Mouse (Mus musculus) gastrocnemius, postnatal 36 days (tissue): ENCODE measurements around the gene Gsdme. TPM values are rescaled to one million over a fixed set of nuclear protein-coding genes. Genes with fewer than 3 reads are reported as not detected.

Experiments
- DNase-seq, 2 experiments: peaks; one replicate each; pipeline ENCODE4 v3.0.0; 2022
- intact Hi-C: fragments of 180-260 bp; cut with DNase I; formaldehyde crosslinking; loops from one replicate; pipeline ENCODE4 v1.15.1; 2025
- total RNA-seq, 2 experiments: library from RNA; stranded (reverse); gene quantifications; 2 replicates each; pipeline ENCODE4 v1.2.3; 2021

Gene Gsdme
- total RNA-seq, 2 experiments from 2014 or later: 0.48 to 0.62 TPM

- no peak for DNase-seq
These were observed 11.0 kb downstream of the Gsdme start for GRCm38 (mm10) chr6:50252690-50253089.

GRCm38 (mm10) chr6:50247791-50248190, 15.9 kb downstream of the Gsdme start:
- intact Hi-C loops: no loop called here

More at GRCm38 (mm10) chr6:50252690-50253089, 11.0 kb downstream of the Gsdme start:
- intact Hi-C loops: no loop called here

GRCm38 (mm10) chr6:50247356-50247755, 16.3 kb downstream of the Gsdme start:
- intact Hi-C loops: no loop called here
- DNase-seq: no peak

More at GRCm38 (mm10) chr6:50247791-50248190, 15.9 kb downstream of the Gsdme start:
- DNase-seq: no peak

- DNase-seq: no peak
- intact Hi-C loops: no loop called here
These were observed 18.7 kb downstream of the Gsdme start for GRCm38 (mm10) chr6:50244967-50245366.

GRCm38 (mm10) chr6:50244126-50244525, 19.5 kb downstream of the Gsdme start:
- DNase-seq: no peak
- intact Hi-C loops: no loop called here

- intact Hi-C loops: no loop called here
- no peak for DNase-seq
These were observed 23.2 kb downstream of the Gsdme start for GRCm38 (mm10) chr6:50240437-50240836.

GRCm38 (mm10) chr6:50239902-50240301, 23.8 kb downstream of the Gsdme start:
- no peak for DNase-seq
- intact Hi-C loops: no loop called here

GRCm38 (mm10) chr6:50237963-50238362, 25.7 kb downstream of the Gsdme start:
- intact Hi-C loops: no loop called here
- DNase-seq: no peak

GRCm38 (mm10) chr6:50232984-50233383, 30.7 kb downstream of the Gsdme start:
- intact Hi-C loops: no loop called here
- DNase-seq: no peak

- no peak for DNase-seq
- intact Hi-C loops: no loop called here
These were observed 32.4 kb downstream of the Gsdme start for GRCm38 (mm10) chr6:50231288-50231687.

GRCm38 (mm10) chr6:50228180-50228579, 35.5 kb downstream of the Gsdme start:
- DNase-seq: no peak
- intact Hi-C loops: no loop called here

- no peak for DNase-seq
- intact Hi-C loops: no loop called here
These were observed 38.4 kb downstream of the Gsdme start for GRCm38 (mm10) chr6:50225232-50225631.

GRCm38 (mm10) chr6:50223606-50224005, 40.1 kb downstream of the Gsdme start:
- intact Hi-C loops: loop anchor here (5.0 kb wide), 1 partner anchor 111 kb away; the partner anchor contains the start of gene Mpp6
- no peak for DNase-seq

GRCm38 (mm10) chr6:50222986-50223385, 40.7 kb downstream of the Gsdme start:
- DNase-seq: no peak
- intact Hi-C loops: loop anchor here (5.0 kb wide), 1 partner anchor 111 kb away; the partner anchor contains the start of gene Mpp6

GRCm38 (mm10) chr6:50222351-50222750, 41.3 kb downstream of the Gsdme start:
- intact Hi-C loops: loop anchor here (5.0 kb wide), 1 partner anchor 110 kb away; the partner anchor contains the start of gene Mpp6
- no peak for DNase-seq

GRCm38 (mm10) chr6:50220863-50221262, 42.8 kb downstream of the Gsdme start:
- intact Hi-C loops: loop anchor here (5.0 kb wide), 1 partner anchor 109 kb away; the partner anchor contains the start of gene Mpp6
- peak; percentile 16 to 25 for DNase-seq

- intact Hi-C loops: no loop called here
- no peak for DNase-seq
These were observed 44.6 kb downstream of the Gsdme start for GRCm38 (mm10) chr6:50219066-50219465.

- intact Hi-C loops: no loop called here
- no peak for DNase-seq
These were observed 45.0 kb downstream of the Gsdme start for GRCm38 (mm10) chr6:50218628-50219027.

GRCm38 (mm10) chr6:50215986-50216385, 47.7 kb downstream of the Gsdme start:
- intact Hi-C loops: no loop called here
- no peak for DNase-seq

- intact Hi-C loops: no loop called here
- DNase-seq: no peak
These were observed 48.3 kb downstream of the Gsdme start for GRCm38 (mm10) chr6:50215373-50215745.

- intact Hi-C loops: no loop called here
- DNase-seq: no peak
These were observed 48.8 kb downstream of the Gsdme start for GRCm38 (mm10) chr6:50214711-50215372.

GRCm38 (mm10) chr6:50205093-50205492, 58.6 kb downstream of the Gsdme start:
- intact Hi-C loops: no loop called here
- no peak for DNase-seq
